Mouse (Mus musculus) layer of hippocampus, adult 6 months (tissue): ENCODE data around the gene Akap12. TPM values are rescaled to one million over a fixed set of nuclear protein-coding genes. Genes with fewer than 3 reads are reported as not detected.

Experiments used
- long read RNA-seq, 2 experiments: library from polyadenylated mRNA; unstranded; transcript quantifications; one replicate each; pipeline ENCODE4 v2.0.0; 2019 to 2020
- polyA plus RNA-seq: library from polyadenylated mRNA; unstranded; fragments of <200 nt; fragmentation: Nextera tagmentation; gene quantifications from 2 replicates; pipeline ENCODE4 v1.2.3, GENCODE M21; 2021

Akap12 gene
- 3.3 and 4.0 TPM in 2 replicates for polyA plus RNA-seq
- long read RNA-seq, experiment 1, partial matches to known transcripts = 8 of 20 reads
- long read RNA-seq, experiment 1, other reads (novel, unspliced or antisense) = 12 of 20 reads
- long read RNA-seq, experiment 2, full-length matches to known transcripts = 4 of 33 reads
- long read RNA-seq, experiment 2, partial matches to known transcripts = 17 of 33 reads
- long read RNA-seq, experiment 2, other reads (novel, unspliced or antisense) = 12 of 33 reads

GRCm38 (mm10) chr10:4266041-4266930 lies at the start of gene Akap12:
TSS of gene Akap12 (plus strand) at chr10:4266380.

GRCm38 (mm10) chr10:4387701-4388383 lies 121.7 kb downstream of the Akap12 start, which contains the start of gene Zbtb2:
TSS of gene Zbtb2 (minus strand) at chr10:4388108.

Other genes with a start within 250 kb of the Akap12 start
- gene Zbtb2, start 121.7 kb downstream of the Akap12 start, polyA plus RNA-seq = 5.4 and 5.6 TPM in 2 replicates
- 27.7 and 28.1 TPM in 2 replicates for gene Rmnd1, start 166.0 kb downstream of the Akap12 start, polyA plus RNA-seq
- 10.6 and 12.9 TPM in 2 replicates for gene Armt1, start 166.1 kb downstream of the Akap12 start, polyA plus RNA-seq
- gene Ccdc170, start 216.1 kb downstream of the Akap12 start, polyA plus RNA-seq = 0.35 and 0.64 TPM in 2 replicates